Mouse (Mus musculus): Measurements from ENCODE around the gene Hand1.
"Not testable (repeated sequence)": the region's sequence is repeated elsewhere in the genome, so short reads cannot be mapped to it uniquely, and the experiment has no call there.

Hand1 gene

DNA sequence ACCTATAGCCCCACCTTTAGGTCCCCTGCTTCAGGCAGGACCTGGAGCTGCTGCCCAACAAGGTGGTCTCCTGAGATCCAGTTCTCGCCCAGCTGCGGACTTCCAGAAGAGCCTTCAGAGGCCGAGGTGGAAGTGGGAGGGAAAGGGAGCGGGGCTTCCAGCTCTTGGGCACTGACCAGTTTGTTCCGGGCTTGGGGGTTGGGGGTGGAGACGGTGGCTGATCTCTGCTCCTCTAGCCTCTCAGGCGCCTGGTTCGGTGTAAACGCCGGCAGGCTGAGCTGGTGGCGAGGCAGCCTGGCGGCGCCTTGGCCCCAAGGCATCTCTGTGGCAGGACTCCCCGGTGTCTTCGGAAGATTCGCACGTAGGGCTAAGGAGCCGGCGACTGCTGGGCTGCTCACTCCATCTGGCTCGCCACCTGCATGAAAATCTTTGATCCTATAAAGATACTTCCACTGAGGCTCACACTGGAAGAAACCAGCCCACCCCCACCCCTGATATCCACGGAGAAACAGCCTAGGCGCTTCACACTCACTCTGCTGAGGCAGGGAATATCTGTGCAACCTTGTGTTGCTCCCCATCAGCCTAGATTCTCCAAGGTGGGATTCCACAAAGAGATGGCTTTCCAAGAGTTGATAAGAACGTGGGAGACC lies at the start of gene Hand1:
Hand1 (minus strand) TSS at position 267 of the 650 bp plus-strand sequence.
- in situ Hi-C loops (cut with MboI, MseI): no loop called here

DNA sequence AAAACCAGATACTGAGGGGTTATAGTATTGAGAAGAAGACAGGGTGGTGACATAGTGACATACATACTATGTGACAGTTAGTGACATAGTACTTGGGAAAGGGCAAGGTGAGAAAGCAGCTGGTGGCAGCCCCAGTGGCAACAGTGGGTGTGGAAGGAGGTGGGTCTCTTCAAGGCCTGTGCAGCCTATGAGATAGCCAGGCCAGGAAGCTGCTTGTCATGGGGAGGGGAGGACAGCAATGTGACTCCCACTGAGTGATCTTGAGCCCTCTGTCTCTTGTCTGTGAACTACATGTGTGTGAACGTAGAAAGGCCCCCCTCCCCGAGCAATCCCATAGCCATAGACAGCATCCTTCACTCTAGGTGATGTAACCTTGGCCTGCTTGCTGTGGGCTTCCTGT lies 43.5 kb upstream of the Hand1 start:
- in situ Hi-C loops (cut with MboI, MseI): loop anchor here in 1 of 2 experiments (5.0 kb wide), 1 partner anchor 56 kb away; no protein-coding TSS in a partner anchor

- in situ Hi-C loops (cut with MboI, MseI): no loop called here
Observed at GRCm38 (mm10) chr11:57873014-57873413, 40.4 kb upstream of the Hand1 start.

DNA sequence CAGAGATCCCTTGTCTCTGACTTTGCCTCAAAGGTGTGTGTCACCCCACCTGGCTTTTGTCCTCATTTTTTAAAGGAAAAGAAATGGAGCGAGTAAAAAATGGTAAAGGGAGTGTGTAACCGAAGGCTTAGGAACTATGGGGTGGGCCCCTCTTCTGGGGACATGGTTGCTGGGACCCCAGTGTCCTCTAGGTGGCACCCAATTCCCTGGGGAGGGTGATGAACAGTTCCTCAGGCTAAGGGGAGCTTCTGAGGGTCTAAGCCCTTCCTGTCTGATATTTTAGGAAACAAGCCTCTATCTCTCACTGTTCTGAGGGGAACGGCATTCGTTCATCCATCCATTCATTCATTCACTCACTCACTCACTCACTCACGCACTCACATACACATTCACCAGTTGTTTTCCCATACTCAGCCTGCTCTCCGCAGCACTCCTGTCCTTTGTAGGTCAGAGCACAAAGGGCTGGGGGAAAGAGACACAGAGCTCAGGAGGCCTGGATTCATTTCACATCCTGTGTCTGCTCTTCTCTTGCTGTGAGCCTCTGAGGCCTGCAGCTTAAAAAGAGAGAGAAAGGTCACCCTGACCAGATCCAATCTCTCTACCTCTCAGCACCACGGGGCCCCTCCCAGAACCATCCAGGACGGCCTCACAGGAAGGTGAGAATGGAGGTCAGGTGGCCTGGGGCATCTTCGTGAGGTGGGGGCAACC lies 36.3 kb upstream of the Hand1 start:
- in situ Hi-C loops (cut with MboI, MseI): no loop called here

GRCm38 (mm10) chr11:57866466-57866865 lies 33.8 kb upstream of the Hand1 start:
- in situ Hi-C loops (cut with MboI, MseI): no loop called here

DNA sequence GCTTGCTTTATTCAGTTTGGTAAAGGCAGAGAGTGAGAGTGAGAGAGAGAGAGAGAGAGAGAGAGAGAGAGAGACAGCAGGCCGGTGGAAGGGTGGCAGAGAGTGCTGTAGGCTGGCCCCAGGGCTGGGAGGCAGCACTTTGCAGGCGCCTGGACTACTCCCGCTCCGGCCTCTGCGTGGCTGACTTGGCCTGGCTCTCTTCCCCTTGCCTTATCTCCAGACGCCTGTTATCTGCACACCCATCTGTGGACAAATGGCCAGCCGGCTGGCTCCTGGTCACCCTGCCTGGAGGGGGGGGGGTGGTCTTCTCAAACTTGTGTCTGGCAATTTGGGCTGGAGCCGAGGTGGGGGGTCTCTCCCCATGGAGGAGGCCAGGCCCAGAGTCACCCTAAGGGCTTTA lies 32.0 kb upstream of the Hand1 start:
- in situ Hi-C loops (cut with MboI, MseI): no loop called here

GRCm38 (mm10) chr11:57862088-57862487 lies 29.5 kb upstream of the Hand1 start:
- in situ Hi-C loops (cut with MboI, MseI): no loop called here

DNA sequence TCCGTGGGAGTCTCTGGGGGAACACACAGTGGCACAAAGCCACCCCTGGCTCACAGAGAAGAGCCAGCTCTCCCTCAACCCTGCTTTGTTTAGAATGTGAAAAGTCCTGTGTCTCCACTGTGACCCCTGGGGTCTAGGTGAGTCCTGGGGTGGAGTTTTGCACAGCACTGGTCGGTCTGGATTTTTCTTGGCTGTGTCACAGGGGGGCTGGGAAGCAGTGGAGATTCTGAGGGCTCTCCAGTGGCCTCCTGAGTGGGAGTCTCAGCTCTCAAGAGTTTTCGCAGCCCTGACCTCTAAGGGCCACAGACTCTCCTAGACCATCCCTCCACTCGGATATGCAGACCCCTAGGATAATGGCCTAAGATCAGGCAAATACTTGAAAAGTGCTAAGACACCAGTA lies 25.1 kb upstream of the Hand1 start:
- in situ Hi-C loops (cut with MboI, MseI): no loop called here

DNA sequence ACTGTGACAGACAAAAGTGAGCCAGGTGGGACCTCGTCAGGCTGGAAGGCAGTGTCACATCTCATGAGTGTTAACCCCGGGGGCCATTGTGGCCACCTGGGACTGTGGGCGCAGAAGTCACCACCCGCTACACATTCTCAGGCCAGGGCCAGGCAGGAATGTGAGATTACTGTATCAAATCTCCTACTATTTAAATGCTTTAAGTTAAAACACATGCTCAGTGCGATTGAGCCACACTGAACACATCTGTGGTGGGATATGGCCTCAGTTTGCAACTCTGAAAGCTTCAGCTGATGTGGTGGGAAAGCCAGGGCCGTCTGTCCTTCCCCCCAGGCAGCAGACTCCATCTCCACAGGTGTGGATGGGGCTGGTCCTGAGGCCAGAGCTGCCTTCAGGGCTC lies 21.0 kb upstream of the Hand1 start:
- in situ Hi-C loops (cut with MboI, MseI): no loop called here

- in situ Hi-C loops (cut with MboI, MseI): no loop called here
Observed at GRCm38 (mm10) chr11:57850931-57851330, 18.3 kb upstream of the Hand1 start.

DNA sequence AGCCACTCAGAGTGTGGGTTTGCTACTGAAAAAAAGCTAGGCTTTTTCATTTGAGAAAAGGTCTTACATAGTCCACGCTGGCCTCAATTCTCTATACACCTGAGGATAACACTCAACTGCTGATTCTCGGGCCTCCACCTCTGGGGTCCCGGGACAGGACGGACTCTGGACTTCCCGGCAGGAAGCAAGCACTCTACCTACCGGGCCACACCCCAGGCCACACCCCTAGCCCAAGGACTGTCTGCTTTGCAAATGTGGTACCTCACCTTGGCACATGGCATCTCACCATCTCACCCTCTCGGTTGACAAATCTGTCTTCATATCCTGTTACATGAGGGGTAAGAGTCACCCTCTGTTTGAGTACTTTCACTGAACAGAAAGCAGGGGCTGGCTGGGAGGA lies 17.7 kb upstream of the Hand1 start:
- in situ Hi-C loops (cut with MboI, MseI): no loop called here

- in situ Hi-C loops (cut with MboI, MseI): no loop called here
Observed at GRCm38 (mm10) chr11:57847396-57847795, 14.8 kb upstream of the Hand1 start.

DNA sequence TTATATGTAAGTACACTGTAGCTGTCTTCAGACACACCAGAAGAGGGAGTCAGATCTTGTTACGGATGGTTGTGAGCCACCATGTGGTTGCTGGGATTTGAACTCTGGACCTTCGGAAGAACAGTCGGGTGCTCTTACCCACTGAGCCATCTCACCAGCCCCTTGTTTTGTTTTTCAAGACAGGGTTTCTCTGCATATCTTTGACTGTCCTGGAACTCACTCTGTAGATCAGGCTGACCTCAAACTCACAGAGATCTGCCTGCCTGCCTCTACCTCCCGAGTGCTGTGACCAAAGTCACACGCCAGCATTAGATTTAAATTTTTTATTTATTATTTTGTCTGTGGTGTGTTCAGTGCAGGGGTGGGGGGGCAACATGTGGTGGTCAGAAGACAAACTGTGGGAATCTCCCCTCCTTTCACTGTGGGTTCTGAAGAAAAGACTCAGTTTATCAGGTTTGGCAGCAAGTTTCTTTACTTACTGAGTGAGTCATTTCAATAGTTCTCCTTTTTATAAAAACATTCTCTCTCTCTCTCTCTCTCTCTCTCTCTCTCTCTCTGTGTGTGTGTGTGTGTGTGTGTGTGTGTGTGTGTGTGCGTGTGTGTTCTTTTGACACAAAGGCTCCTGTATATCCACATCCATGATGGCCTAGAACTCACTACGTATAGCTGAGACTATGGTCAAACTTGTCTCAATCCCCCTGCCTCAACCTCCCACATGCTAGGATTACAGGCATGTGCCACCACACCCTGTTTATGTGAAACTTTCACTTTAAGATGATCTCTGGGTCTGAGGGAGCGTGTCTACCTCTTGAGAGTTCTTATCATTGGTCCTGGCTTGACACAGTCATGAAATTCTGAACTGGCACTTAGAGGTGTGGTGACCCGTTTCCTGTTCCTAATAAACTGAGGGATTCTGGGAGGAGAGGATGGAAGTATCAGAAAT lies 14.1 kb upstream of the Hand1 start:
- in situ Hi-C loops (cut with MboI, MseI): not testable (repeated sequence)

DNA sequence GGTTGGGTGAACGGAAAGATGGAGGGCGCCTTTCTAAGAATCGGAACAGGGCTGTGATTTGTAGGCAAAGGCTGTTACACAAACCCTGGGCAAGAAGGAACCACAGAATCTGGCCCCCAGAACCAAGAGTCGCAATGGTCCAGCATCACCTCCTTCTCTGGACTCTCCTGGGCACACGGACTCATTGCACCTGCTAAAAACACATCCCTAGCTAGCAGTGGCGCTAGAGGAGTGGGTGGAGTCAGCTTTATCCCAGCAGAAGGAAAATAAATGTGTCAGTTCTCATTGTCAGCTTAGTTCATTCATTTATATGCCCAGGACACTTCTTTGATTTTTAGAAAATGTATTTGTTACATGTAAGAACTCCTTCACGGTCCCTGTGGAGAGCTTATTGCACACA lies 8.8 kb upstream of the Hand1 start:
- in situ Hi-C loops (cut with MboI, MseI): no loop called here

GRCm38 (mm10) chr11:57840986-57841385 lies 8.4 kb upstream of the Hand1 start:
- in situ Hi-C loops (cut with MboI, MseI): no loop called here

- in situ Hi-C loops (cut with MboI, MseI): no loop called here
Observed at GRCm38 (mm10) chr11:57837861-57838680, 5.5 kb upstream of the Hand1 start.

- in situ Hi-C loops (cut with MboI, MseI): no loop called here
Observed at GRCm38 (mm10) chr11:57836872-57837680, 4.5 kb upstream of the Hand1 start.

- in situ Hi-C loops (cut with MboI, MseI): no loop called here
Observed at GRCm38 (mm10) chr11:57836401-57836800, 3.8 kb upstream of the Hand1 start.

DNA sequence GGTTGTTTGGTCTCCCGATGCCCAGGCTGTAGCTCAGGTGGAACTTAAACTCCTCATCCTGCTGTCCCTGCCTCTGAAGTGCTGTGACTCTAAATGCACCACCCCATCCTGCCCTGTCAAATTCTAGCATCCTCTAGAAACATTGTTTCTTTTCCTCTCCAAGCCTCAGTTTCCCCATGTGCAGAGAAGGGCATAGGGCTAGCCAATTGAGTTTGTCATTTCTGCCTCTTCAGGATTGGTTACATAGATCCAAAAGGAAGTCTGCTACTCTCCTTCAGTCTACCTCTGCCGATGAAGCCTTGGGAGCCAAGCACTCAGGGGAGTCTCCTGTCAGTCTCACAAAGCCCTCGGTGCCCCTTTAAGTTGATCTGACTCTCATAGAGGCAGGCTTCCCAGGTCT lies 3.3 kb upstream of the Hand1 start:
- in situ Hi-C loops (cut with MboI, MseI): no loop called here

- in situ Hi-C loops (cut with MboI, MseI): no loop called here
Observed at GRCm38 (mm10) chr11:57835331-57835730, 2.7 kb upstream of the Hand1 start.
